Mouse (Mus musculus) erythroblast, embryonic 14.5 days (primary cell): ENCODE measurements around the gene Pla1a. TPM values are rescaled to one million over a fixed set of nuclear protein-coding genes. Genes with fewer than 3 reads are reported as not detected.

ENCODE experiments used
- H3K27me3 ChIP-seq: 2 replicates; pipeline ENCODE4 v1.6.1; 2012; ENCODE audit warnings: inconsistent platforms; ENCODE audit not compliant: control insufficient read depth
- H3K36me3 ChIP-seq: 2 replicates; pipeline ENCODE4 v1.6.1; 2012; ENCODE audit warnings: mild to moderate bottlenecking, inconsistent platforms; ENCODE audit not compliant: control insufficient read depth
- H3K4me1 ChIP-seq: 2 replicates; pipeline ENCODE4 v1.6.1; 2012; ENCODE audit warnings: inconsistent platforms; ENCODE audit not compliant: control insufficient read depth
- H3K4me3 ChIP-seq: replicated peaks from 2 replicates; pipeline ENCODE3; 2012; ENCODE audit warnings: moderate library complexity, mild to moderate bottlenecking, inconsistent platforms
- H3K9me3 ChIP-seq: 2 replicates; pipeline ENCODE4 v1.6.1; 2012; ENCODE audit warnings: low read length, inconsistent platforms, mixed read lengths; ENCODE audit not compliant: control insufficient read depth
- GATA1 ChIP-seq: IDR thresholded peaks from 2 replicates; pipeline ENCODE4 v1.6.1; 2012; ENCODE audit warnings: low read length, inconsistent platforms, mixed read lengths
- TAL1 ChIP-seq: IDR thresholded peaks from 3 replicates; pipeline ENCODE4 v1.6.1; 2012; ENCODE audit warnings: low read length, inconsistent platforms, mixed read lengths
- polyA plus RNA-seq: library from polyadenylated mRNA; stranded (reverse); fragments of >175 nt; gene quantifications from 2 replicates; pipeline ENCODE4 v1.2.3, GENCODE M21; 2012

The Pla1a gene
- polyA plus RNA-seq, 1 experiment = not detected

GRCm38 (mm10) chr16:38369000-38369399 is 63.9 kb downstream of the Pla1a start:
- no peak for TF ChIP-seq TAL1
- TF ChIP-seq GATA1 = no peak
- Histone ChIP-seq H3K4me1 (peaks cover 75% of the 10 kb centered on the region), H3K9me3 (no peaks in the 10 kb centered on the region), H3K27me3 (no peaks in the 10 kb centered on the region), H3K36me3 (peaks cover 25% of the 10 kb centered on the region), H3K4me3 (no peak overlapping the region)

- no peaks in the 10 kb centered on the region for H3K27me3 ChIP-seq
- no peak for TF ChIP-seq GATA1
- TF ChIP-seq TAL1 = no peak
- H3K9me3 ChIP-seq = no peaks in the 10 kb centered on the region
- H3K4me1 ChIP-seq = peaks cover 75% of the 10 kb centered on the region
- no peak overlapping the region for H3K4me3 ChIP-seq
- peaks cover 18% of the 10 kb centered on the region for H3K36me3 ChIP-seq
Measured at GRCm38 (mm10) chr16:38368336-38368735, 64.6 kb downstream of the Pla1a start.

GRCm38 (mm10) chr16:38366231-38366630 is 66.7 kb downstream of the Pla1a start:
- no peaks in the 10 kb centered on the region for H3K9me3 ChIP-seq
- H3K36me3 ChIP-seq = peaks cover 11% of the 10 kb centered on the region
- TF ChIP-seq TAL1 = no peak
- no peak for TF ChIP-seq GATA1
- no peaks in the 10 kb centered on the region for H3K27me3 ChIP-seq
- H3K4me1 ChIP-seq = peaks cover 69% of the 10 kb centered on the region
- no peak overlapping the region for H3K4me3 ChIP-seq

GRCm38 (mm10) chr16:38365390-38365789 is 67.6 kb downstream of the Pla1a start:
- H3K27me3 ChIP-seq = no peaks in the 10 kb centered on the region
- peaks cover 4% of the 10 kb centered on the region for H3K36me3 ChIP-seq
- H3K4me1 ChIP-seq = peaks cover 62% of the 10 kb centered on the region
- no peak overlapping the region for H3K4me3 ChIP-seq
- no peaks in the 10 kb centered on the region for H3K9me3 ChIP-seq
- TF ChIP-seq GATA1 (no peak), TAL1 (no peak)

GRCm38 (mm10) chr16:38363657-38364056 is 69.3 kb downstream of the Pla1a start:
- Histone ChIP-seq H3K4me1 (peaks cover 52% of the 10 kb centered on the region), H3K36me3 (peaks cover 4% of the 10 kb centered on the region; the same call in 1 of the 2 replicates), H3K9me3 (no peaks in the 10 kb centered on the region), H3K4me3 (no peak overlapping the region), H3K27me3 (no peaks in the 10 kb centered on the region)
- TF ChIP-seq GATA1 (no peak), TAL1 (no peak)

- Histone ChIP-seq H3K9me3 (no peaks in the 10 kb centered on the region), H3K4me1 (peaks cover 48% of the 10 kb centered on the region), H3K36me3 (peaks cover 4% of the 10 kb centered on the region; the same call in 1 of the 2 replicates), H3K27me3 (no peaks in the 10 kb centered on the region), H3K4me3 (no peak overlapping the region)
- no peak for TF ChIP-seq GATA1
- TF ChIP-seq TAL1 = no peak
Measured at GRCm38 (mm10) chr16:38363256-38363595, 69.7 kb downstream of the Pla1a start.

GRCm38 (mm10) chr16:38362493-38363255 is 70.3 kb downstream of the Pla1a start:
- H3K4me1 ChIP-seq = peaks cover 48% of the 10 kb centered on the region
- no peaks in the 10 kb centered on the region for H3K9me3 ChIP-seq
- no peak overlapping the region for H3K4me3 ChIP-seq
- no peaks in the 10 kb centered on the region for H3K27me3 ChIP-seq
- peaks cover 7% of the 10 kb centered on the region for H3K36me3 ChIP-seq
- TF ChIP-seq GATA1 (no peak), TAL1 (no peak)

- peaks cover 13% of the 10 kb centered on the region for H3K36me3 ChIP-seq
- H3K4me1 ChIP-seq = peaks cover 47% of the 10 kb centered on the region
- no peaks in the 10 kb centered on the region for H3K9me3 ChIP-seq
- no peak within 1 kb of the TSS for H3K4me3 ChIP-seq
- no peak for TF ChIP-seq TAL1
- TF ChIP-seq GATA1 = no peak
- H3K27me3 ChIP-seq = no peaks in the 10 kb centered on the region
Measured at GRCm38 (mm10) chr16:38361933-38362332, 71.0 kb downstream of the Pla1a start, which contains the start of gene Popdc2. Gene Popdc2, plus strand, starts transcription at chr16:38362209.

- Histone ChIP-seq H3K4me1 (peaks cover 35% of the 10 kb centered on the region), H3K4me3 (no peak overlapping the region), H3K9me3 (no peaks in the 10 kb centered on the region), H3K36me3 (peaks cover 29% of the 10 kb centered on the region), H3K27me3 (no peaks in the 10 kb centered on the region)
- TF ChIP-seq TAL1 (no peak), GATA1 (no peak)
Measured at GRCm38 (mm10) chr16:38360317-38360716, 72.6 kb downstream of the Pla1a start.

- H3K9me3 ChIP-seq = no peaks in the 10 kb centered on the region
- TF ChIP-seq GATA1 = no peak
- TF ChIP-seq TAL1 = no peak
- H3K27me3 ChIP-seq = no peaks in the 10 kb centered on the region
- peaks cover 31% of the 10 kb centered on the region for H3K4me1 ChIP-seq
- H3K4me3 ChIP-seq = no peak overlapping the region
- peaks cover 33% of the 10 kb centered on the region for H3K36me3 ChIP-seq
Measured at GRCm38 (mm10) chr16:38359857-38360256, 73.1 kb downstream of the Pla1a start.
